Mouse (Mus musculus) liver, embryonic 14.5 days (tissue): ENCODE data around the gene Sox6. TPM values are rescaled to one million over a fixed set of nuclear protein-coding genes. Genes with fewer than 3 reads are reported as not detected.

Experiments
- ATAC-seq: fragments of 200-750 bp; cut with Nextera tagmentation; 2 replicates; pipeline ENCODE4 v1.8.0; 2017; ENCODE audit warnings: moderate number of reproducible peaks, mild to moderate bottlenecking, moderate library complexity; ENCODE audit not compliant: insufficient read depth
- DNase-seq, 3 experiments: peaks; one replicate each; pipeline ENCODE4 v3.0.0-alpha.2; 2012 to 2013; ENCODE audit warnings: low read depth in 3 of 3, low spot score in 3 of 3
- H3K27ac ChIP-seq: fragments of 300-500 bp; sonication (generic); 2 replicates; pipeline ENCODE4 v1.5.1; 2014; ENCODE audit warnings: moderate library complexity, mild to moderate bottlenecking, control low read depth, inconsistent platforms
- H3K27me3 ChIP-seq: fragments of 300-500 bp; sonication (generic); 2 replicates; pipeline ENCODE4 v1.6.1; 2014; ENCODE audit warnings: mild to moderate bottlenecking, low read length, moderate library complexity; ENCODE audit not compliant: control insufficient read depth, insufficient read depth
- H3K36me3 ChIP-seq: fragments of 300-500 bp; sonication (generic); replicated peaks from 2 replicates; pipeline ENCODE4 v1.6.1; 2014; ENCODE audit warnings: low read depth; ENCODE audit not compliant: control insufficient read depth, insufficient read depth
- H3K4me1 ChIP-seq, 2 experiments: fragments of 200-500 bp in 1 of 2; fragments of 300-500 bp in 1 of 2; sonication (generic) in 1 of 2; replicated peaks; 2 replicates each; pipeline ENCODE4 v1.6.1; 2012 to 2014; ENCODE audit warnings: antibody characterized with exemption in 1 of 2, inconsistent platforms in 1 of 2, low read length in 1 of 2; ENCODE audit not compliant: control insufficient read depth in 2 of 2, insufficient read depth in 2 of 2
- H3K4me2 ChIP-seq: fragments of 300-500 bp; sonication (generic); 2 replicates; pipeline ENCODE4 v1.6.1; 2014; ENCODE audit warnings: low read depth, mild to moderate bottlenecking, control low read depth, moderate library complexity
- H3K4me3 ChIP-seq, 2 experiments: fragments of 200-500 bp in 1 of 2; fragments of 300-500 bp in 1 of 2; sonication (generic) in 1 of 2; 2 replicates each; pipeline ENCODE4 v1.5.1; 2012 to 2014; ENCODE audit warnings: low read depth in 2 of 2, low read length in 2 of 2, mild to moderate bottlenecking in 2 of 2, control low read depth in 1 of 2, inconsistent platforms in 1 of 2, moderate library complexity in 1 of 2; ENCODE audit not compliant: insufficient read depth in 1 of 2
- H3K9ac ChIP-seq: fragments of 300-500 bp; sonication (generic); replicated peaks from 2 replicates; pipeline ENCODE4 v1.6.1; 2014; ENCODE audit warnings: mild to moderate bottlenecking, control low read depth, moderate library complexity
- H3K9me3 ChIP-seq: fragments of 300-500 bp; sonication (generic); 2 replicates; pipeline ENCODE4 v1.6.1; 2016; ENCODE audit warnings: low read length, mixed read lengths; ENCODE audit not compliant: control insufficient read depth
- CTCF ChIP-seq: IDR thresholded peaks from 2 replicates; pipeline ENCODE4 v1.5.1; 2016; ENCODE audit warnings: antibody characterized with exemption, low read depth, control low read depth
- EP300 ChIP-seq: IDR thresholded peaks from 2 replicates; pipeline ENCODE4 v1.6.1; 2016; ENCODE audit warnings: antibody characterized with exemption, low read depth
- WGBS: fragments of 180-500 bp; shearing (Covaris S2); extraction: QIAGEN DNeasy Blood & Tissue Kit; methylation state at CpG from one replicate; pipeline ENCODE4 v1.1.7; 2014; ENCODE audit not compliant: insufficient replicate concordance; 5-methylcytosine and 5-hydroxymethylcytosine counted together
- polyA plus RNA-seq, 2 experiments: library from polyadenylated mRNA; depleted of rRNA in 1 of 2; stranded (reverse) in 1 of 2; unstranded in 1 of 2; fragments of >200 nt; fragmentation: Nextera tagmentation in 1 of 2; extraction: Ambion mirVana in 1 of 2; gene quantifications; 2 replicates each; pipeline versions ENCODE4 v1.2.1 to v1.2.3; 2012 to 2014

The Sox6 gene
- polyA plus RNA-seq, 2 experiments, result 15.9 to 64.0 TPM

DNA sequence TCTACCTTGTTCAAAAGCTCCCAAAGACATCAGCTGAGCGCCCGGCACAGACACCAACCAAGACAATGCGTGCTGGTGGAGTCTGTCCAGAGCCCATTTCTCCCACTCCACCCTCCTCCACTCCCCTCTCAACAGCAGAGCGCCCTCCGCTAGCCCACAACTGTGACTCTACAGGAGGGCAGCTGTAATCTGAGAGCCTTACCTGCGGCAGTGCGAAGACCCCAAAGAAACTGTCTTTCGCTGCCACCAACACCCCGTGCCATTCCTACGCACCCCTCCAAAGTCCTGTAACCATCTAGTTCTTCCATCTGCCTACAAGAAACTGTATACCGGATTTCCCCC lies 571 bp upstream of the Sox6 start, which contains the start of gene 1110004F10Rik:
Gene 1110004F10Rik (plus strand): TSS at position 202 of the 342 bp plus-strand sequence.
- Histone ChIP-seq H3K27ac (no peak within 1 kb of the TSS), H3K4me2 (peak within 1 kb of the TSS; percentile 72), H3K4me3 (peak within 1 kb of the TSS; percentile 52 to 55), H3K27me3 (peaks cover 68% of the 10 kb centered on the region), H3K36me3 (no peaks in the 10 kb centered on the region), H3K9ac (0 out of 2 replicates have a peak within 1 kb of the TSS, but pooled peaks have one; percentile 9), H3K4me1 (0 out of 4 replicates have a peak, but pooled peaks cover 0 to 5% of the 10 kb centered on the region in 2 experiments), H3K9me3 (no peaks in the 10 kb centered on the region)
- DNase-seq, result no peak
- TF ChIP-seq EP300 (no peak), CTCF (no peak)
- 1% methylated on average over 11 of the region's 11 CpGs for WGBS
- ATAC-seq, result no peak

DNA sequence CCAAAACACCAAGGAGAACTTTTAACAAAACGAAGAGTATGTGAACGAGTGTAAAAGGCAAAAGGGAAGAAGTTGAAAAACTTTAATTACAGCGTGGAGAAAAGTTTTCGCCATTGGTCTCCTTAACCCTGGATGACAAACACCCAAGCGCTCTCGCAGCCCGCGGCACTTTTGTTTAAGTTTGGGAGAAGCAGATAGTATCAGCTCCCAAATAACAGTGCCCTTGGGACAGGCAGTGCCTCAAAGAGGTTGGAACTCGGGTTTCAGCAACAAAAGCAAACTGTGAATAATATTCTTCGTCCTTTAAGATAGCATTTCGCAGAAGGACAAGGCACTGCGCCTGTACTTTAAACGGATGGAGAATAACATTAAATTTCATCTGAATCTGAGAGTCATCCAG lies 572 bp downstream of the Sox6 start:
- DNase-seq (no peak), ATAC-seq (no peak)
- TF ChIP-seq EP300, result no peak
- TF ChIP-seq CTCF, result no peak
- Histone ChIP-seq H3K4me3 (no peak overlapping the region; a peak in 1 of 4 replicates), H3K9ac (no peak overlapping the region), H3K9me3 (no peaks in the 10 kb centered on the region), H3K36me3 (no peaks in the 10 kb centered on the region), H3K4me2 (no peak overlapping the region), H3K27me3 (peaks cover 78% of the 10 kb centered on the region), H3K27ac (no peak overlapping the region), H3K4me1 (0 out of 4 replicates have a peak, but pooled peaks cover 0 to 7% of the 10 kb centered on the region in 2 experiments)
- WGBS, result 2% methylated on average over 13 of the region's 13 CpGs

DNA sequence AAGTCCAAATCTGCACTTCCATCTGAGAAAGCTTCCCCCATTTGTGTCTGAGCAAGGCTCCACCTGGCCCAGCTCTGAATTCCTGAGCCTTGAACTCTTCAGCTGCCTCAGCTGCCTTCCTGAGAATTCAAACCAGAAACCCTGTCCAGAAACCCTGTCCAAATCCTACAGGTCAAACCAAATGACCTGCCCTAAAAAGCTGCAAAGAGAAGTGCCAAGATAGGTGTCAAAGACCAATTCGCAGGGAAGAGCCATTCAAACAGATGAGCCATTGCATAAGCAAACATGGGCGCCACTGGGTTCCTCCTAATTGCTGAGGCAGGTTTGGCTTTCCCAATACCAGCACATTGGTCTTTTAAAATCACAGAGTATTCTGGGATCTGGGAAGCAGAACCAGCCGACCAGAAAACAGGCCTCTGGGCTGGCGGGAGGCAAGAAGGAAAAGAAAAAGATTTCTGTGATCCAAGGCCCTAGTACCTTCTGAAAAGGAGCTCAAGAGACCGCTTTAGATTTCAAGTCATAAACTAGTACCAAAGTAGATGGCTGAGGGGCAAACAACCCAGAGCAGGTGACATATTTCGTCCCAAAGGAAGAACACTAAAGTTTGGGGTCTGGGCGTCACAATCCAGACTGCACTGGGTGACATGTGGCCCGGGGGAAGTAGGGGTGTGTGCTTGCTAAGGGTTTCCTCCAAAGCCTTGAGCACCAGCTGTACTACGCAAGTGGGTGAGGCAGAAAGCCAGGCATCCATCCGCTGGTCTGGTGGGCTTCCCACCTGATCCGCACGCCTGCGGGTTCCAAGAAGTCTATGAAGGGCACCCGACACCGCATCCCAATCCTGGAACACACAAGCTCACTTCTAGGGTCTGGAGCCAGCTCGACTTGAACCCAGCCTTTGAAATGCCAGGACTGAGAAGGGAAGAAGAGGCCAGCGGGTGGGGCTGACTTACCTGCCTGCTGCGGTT lies 1.7 kb downstream of the Sox6 start:
- H3K36me3 ChIP-seq, result no peaks in the 10 kb centered on the region
- WGBS, result 25% methylated on average over 18 of the region's 18 CpGs
- ATAC-seq (no peak), DNase-seq (no peak)
- TF ChIP-seq EP300 (no peak), CTCF (no peak)
- H3K4me3 ChIP-seq, result no peak overlapping the region
- 0 out of 4 replicates have a peak, but pooled peaks cover 0 to 7% of the 10 kb centered on the region in 2 experiments for H3K4me1 ChIP-seq
- peaks cover 80% of the 10 kb centered on the region for H3K27me3 ChIP-seq
- no peaks in the 10 kb centered on the region for H3K9me3 ChIP-seq
- H3K27ac ChIP-seq, result no peak overlapping the region
- H3K9ac ChIP-seq, result no peak overlapping the region
- H3K4me2 ChIP-seq, result no peak overlapping the region

DNA sequence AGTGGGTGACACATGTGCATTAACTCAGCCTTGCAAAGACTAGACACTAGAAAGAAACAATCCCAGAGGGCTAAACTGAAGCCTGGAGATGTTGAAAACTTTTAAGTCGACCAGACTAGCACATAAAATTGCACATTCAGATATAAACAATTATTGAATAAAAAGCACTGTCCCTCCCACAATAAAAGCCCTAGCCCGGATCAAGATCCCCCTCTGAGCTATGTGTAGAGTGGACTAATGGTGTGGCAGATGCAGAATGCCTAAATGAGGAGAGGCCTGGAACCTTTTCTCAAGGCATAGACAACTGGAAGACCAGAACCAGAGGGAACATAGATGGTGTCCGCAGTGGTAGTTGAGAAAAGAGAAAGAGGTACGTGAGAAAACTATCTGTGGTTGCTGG lies 3.1 kb downstream of the Sox6 start:
- Histone ChIP-seq H3K4me3 (no peak overlapping the region), H3K27ac (no peak overlapping the region), H3K4me2 (no peak overlapping the region), H3K4me1 (0 out of 4 replicates have a peak, but pooled peaks cover 5 to 7% of the 10 kb centered on the region in 2 experiments), H3K36me3 (no peaks in the 10 kb centered on the region), H3K9ac (no peak overlapping the region), H3K9me3 (no peaks in the 10 kb centered on the region), H3K27me3 (peaks cover 86% of the 10 kb centered on the region)
- no peak for DNase-seq
- TF ChIP-seq CTCF (no peak), EP300 (no peak)
- no peak for ATAC-seq
- WGBS, result 48% methylated on average over 4 of the region's 4 CpGs

DNA sequence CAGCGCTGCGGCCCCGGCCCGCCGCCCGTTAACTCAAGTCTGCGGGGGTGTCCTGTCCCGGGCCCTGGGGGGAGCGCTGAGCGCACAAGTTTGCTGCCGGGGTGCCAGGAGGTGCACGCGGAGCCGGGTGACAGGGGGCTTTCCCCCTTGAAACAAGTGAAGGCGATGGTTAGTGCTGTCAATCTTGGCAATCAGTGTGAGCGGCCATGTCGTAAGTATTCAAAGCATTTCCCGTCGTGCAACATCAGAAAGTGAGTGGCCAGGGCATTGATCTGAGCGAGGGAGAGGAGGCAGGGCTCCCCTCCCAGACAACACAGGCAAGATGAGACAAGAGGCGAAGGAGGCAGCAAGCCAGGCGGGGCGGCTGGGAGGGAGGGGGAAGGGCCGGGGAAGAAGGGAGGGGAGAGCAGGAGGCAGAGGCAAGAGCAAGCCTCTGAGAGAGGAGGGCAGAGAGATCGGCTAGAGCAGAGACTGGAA lies 4.3 kb downstream of the Sox6 start:
- ATAC-seq (no peak), DNase-seq (no peak)
- peak overlapping the region; percentile 33 to 53 for H3K4me3 ChIP-seq
- H3K4me1 ChIP-seq, result 0 out of 4 replicates have a peak, but pooled peaks cover 3 to 5% of the 10 kb centered on the region in 2 experiments
- peak overlapping the region; percentile 100 for H3K4me2 ChIP-seq
- 1% methylated on average over 25 of the region's 25 CpGs for WGBS
- H3K27ac ChIP-seq, result no peak overlapping the region
- H3K9me3 ChIP-seq, result no peaks in the 10 kb centered on the region
- no peaks in the 10 kb centered on the region for H3K36me3 ChIP-seq
- TF ChIP-seq CTCF (no peak), EP300 (no peak)
- peaks cover 85% of the 10 kb centered on the region for H3K27me3 ChIP-seq
- H3K9ac ChIP-seq, result no peak overlapping the region
